Mouse (Mus musculus) kidney, postnatal 36 days (tissue): Measurements from ENCODE around the gene Srgap1.

ENCODE experiments used
- DNase-seq, 2 experiments: peaks; one replicate each; pipeline ENCODE4 v3.0.0; 2021 to 2022; ENCODE audit warnings: mixed read lengths in 2 of 2

Srgap1 gene

GRCm38 (mm10) chr10:121961121-121961893, 85.8 kb downstream of the Srgap1 start:
- DNase-seq: no peak

- DNase-seq: no peak
Measured at GRCm38 (mm10) chr10:121958741-121959140, 88.4 kb downstream of the Srgap1 start.

- DNase-seq: no peak
Measured at GRCm38 (mm10) chr10:121956505-121956904, 90.6 kb downstream of the Srgap1 start.

- DNase-seq: no peak
Measured at GRCm38 (mm10) chr10:121955730-121956129, 91.4 kb downstream of the Srgap1 start.

GRCm38 (mm10) chr10:121954877-121955276, 92.2 kb downstream of the Srgap1 start:
- no peak for DNase-seq

- DNase-seq: no peak
Measured at GRCm38 (mm10) chr10:121953041-121953440, 94.1 kb downstream of the Srgap1 start.

- no peak for DNase-seq
Measured at GRCm38 (mm10) chr10:121946173-121946572, 100.9 kb downstream of the Srgap1 start.

- DNase-seq: no peak
Measured at GRCm38 (mm10) chr10:121931909-121932308, 115.2 kb downstream of the Srgap1 start.

- no peak for DNase-seq
Measured at GRCm38 (mm10) chr10:121926094-121926493, 121.0 kb downstream of the Srgap1 start.

GRCm38 (mm10) chr10:121919016-121919415, 128.1 kb downstream of the Srgap1 start:
- DNase-seq: no peak

- no peak for DNase-seq
Measured at GRCm38 (mm10) chr10:121918579-121918978, 128.5 kb downstream of the Srgap1 start.

- no peak for DNase-seq
Measured at GRCm38 (mm10) chr10:121915530-121915929, 131.6 kb downstream of the Srgap1 start.

- peak in 1 of 2 experiments; percentile 42 for DNase-seq
Measured at GRCm38 (mm10) chr10:121904137-121904536, 143.0 kb downstream of the Srgap1 start.

- DNase-seq: no peak
Measured at GRCm38 (mm10) chr10:121902651-121903050, 144.5 kb downstream of the Srgap1 start.

GRCm38 (mm10) chr10:121900772-121901171, 146.3 kb downstream of the Srgap1 start:
- no peak for DNase-seq

- DNase-seq: no peak
Measured at GRCm38 (mm10) chr10:121899706-121900105, 147.4 kb downstream of the Srgap1 start.

- DNase-seq: no peak
Measured at GRCm38 (mm10) chr10:121897835-121898370, 149.2 kb downstream of the Srgap1 start.

- DNase-seq: peak in 1 of 2 experiments; percentile 6
Measured at GRCm38 (mm10) chr10:121891390-121892067, 155.6 kb downstream of the Srgap1 start.

GRCm38 (mm10) chr10:121890061-121890460, 157.1 kb downstream of the Srgap1 start:
- DNase-seq: no peak

- DNase-seq: peak in 1 of 2 experiments; percentile 18
Measured at GRCm38 (mm10) chr10:121886805-121887204, 160.3 kb downstream of the Srgap1 start.

- no peak for DNase-seq
Measured at GRCm38 (mm10) chr10:121885512-121886218, 161.4 kb downstream of the Srgap1 start.

GRCm38 (mm10) chr10:121882461-121882860, 164.7 kb downstream of the Srgap1 start:
- no peak for DNase-seq

- no peak for DNase-seq
Measured at GRCm38 (mm10) chr10:121878855-121879254, 168.3 kb downstream of the Srgap1 start.
